Mouse (Mus musculus) liver, embryonic 11.5 days (tissue): ENCODE data around the gene Amdhd1. TPM values are rescaled to one million over a fixed set of nuclear protein-coding genes. Genes with fewer than 3 reads are reported as not detected.

Experiments
- ATAC-seq: fragments of 200-750 bp; cut with Nextera tagmentation; replicated peaks from 2 replicates; pipeline ENCODE4 v1.8.0; 2017; ENCODE audit warnings: moderate number of reproducible peaks, mild to moderate bottlenecking, moderate TSS enrichment, moderate library complexity; ENCODE audit not compliant: low FRiP score
- DNase-seq: peaks from one replicate; pipeline ENCODE4 v3.0.0-alpha.2; 2017; ENCODE audit warnings: low spot score
- H3K27ac ChIP-seq: fragments of 300-500 bp; sonication (generic); 2 replicates; pipeline ENCODE4 v1.5.1; 2014; ENCODE audit warnings: mild to moderate bottlenecking, low read depth, low read length, control low read depth
- H3K27me3 ChIP-seq: fragments of 300-500 bp; sonication (generic); replicated peaks from 2 replicates; pipeline ENCODE4 v1.6.1; 2014; ENCODE audit warnings: low read length, mixed read lengths; ENCODE audit not compliant: control insufficient read depth, insufficient read depth
- H3K36me3 ChIP-seq: fragments of 300-500 bp; sonication (generic); 2 replicates; pipeline ENCODE4 v1.6.1; 2014; ENCODE audit warnings: mild to moderate bottlenecking, low read length, moderate library complexity, mixed read lengths; ENCODE audit not compliant: control insufficient read depth, insufficient read depth
- H3K4me1 ChIP-seq: fragments of 300-500 bp; sonication (generic); replicated peaks from 2 replicates; pipeline ENCODE4 v1.6.1; 2014; ENCODE audit warnings: low read length, mixed read lengths; ENCODE audit not compliant: control insufficient read depth, insufficient read depth
- H3K4me2 ChIP-seq: fragments of 300-500 bp; sonication (generic); 2 replicates; pipeline ENCODE4 v1.6.1; 2014; ENCODE audit warnings: mild to moderate bottlenecking, control low read depth, moderate library complexity
- H3K4me3 ChIP-seq: fragments of 300-500 bp; sonication (generic); 2 replicates; pipeline ENCODE4 v1.5.1; 2014; ENCODE audit warnings: low read depth, low read length, control low read depth
- H3K9ac ChIP-seq: fragments of 300-500 bp; sonication (generic); 2 replicates; pipeline ENCODE4 v1.6.1; 2014; ENCODE audit warnings: low read depth, low read length, control low read depth
- H3K9me3 ChIP-seq: fragments of 300-500 bp; sonication (generic); 2 replicates; pipeline ENCODE4 v1.6.1; 2016; ENCODE audit warnings: low read length, inconsistent platforms, mixed read lengths; ENCODE audit not compliant: control insufficient read depth
- WGBS: fragments of 180-500 bp; shearing (Covaris S2); extraction: QIAGEN DNeasy Blood & Tissue Kit; methylation state at CpG from one replicate; pipeline ENCODE4 v1.1.7; 2014; 5-methylcytosine and 5-hydroxymethylcytosine counted together
- polyA plus RNA-seq: library from polyadenylated mRNA; unstranded; fragments of >200 nt; fragmentation: Nextera tagmentation; extraction: Ambion mirVana; gene quantifications from 2 replicates; pipeline ENCODE4 v1.2.1, GENCODE M21; 2014

Gene Amdhd1
- polyA plus RNA-seq, 1 experiment from 2014 or later, result 6.2 TPM

DNA sequence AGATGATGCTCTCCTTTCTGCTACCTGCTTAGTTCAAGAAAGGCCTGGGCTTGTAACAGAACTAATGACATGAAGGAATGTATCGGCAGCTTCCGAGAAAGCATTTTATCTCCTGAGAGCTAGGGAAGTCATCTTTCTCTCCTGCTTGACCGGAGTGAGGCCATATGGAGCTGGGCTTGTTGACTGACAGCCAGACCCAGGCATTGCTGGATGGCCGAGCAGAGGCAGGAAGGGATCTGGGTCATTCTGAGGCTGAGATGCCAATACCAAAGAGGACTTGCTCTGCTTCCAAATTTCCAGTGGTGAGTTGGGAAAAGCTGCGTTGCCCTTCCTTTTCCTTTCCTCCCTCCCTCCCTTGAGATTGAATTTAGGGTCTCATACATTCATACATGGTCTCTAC, 20.1 kb downstream of the Amdhd1 start:
- no peak overlapping the region for H3K27ac ChIP-seq
- H3K27me3 ChIP-seq, result no peaks in the 10 kb centered on the region
- WGBS, result 74% methylated on average over 5 of the region's 5 CpGs
- no peak for ATAC-seq
- no peak overlapping the region for H3K4me3 ChIP-seq
- no peak overlapping the region for H3K4me2 ChIP-seq
- no peak for DNase-seq
- no peaks in the 10 kb centered on the region for H3K9me3 ChIP-seq
- no peaks in the 10 kb centered on the region for H3K36me3 ChIP-seq
- H3K4me1 ChIP-seq, result no peaks in the 10 kb centered on the region
- no peak overlapping the region for H3K9ac ChIP-seq

DNA sequence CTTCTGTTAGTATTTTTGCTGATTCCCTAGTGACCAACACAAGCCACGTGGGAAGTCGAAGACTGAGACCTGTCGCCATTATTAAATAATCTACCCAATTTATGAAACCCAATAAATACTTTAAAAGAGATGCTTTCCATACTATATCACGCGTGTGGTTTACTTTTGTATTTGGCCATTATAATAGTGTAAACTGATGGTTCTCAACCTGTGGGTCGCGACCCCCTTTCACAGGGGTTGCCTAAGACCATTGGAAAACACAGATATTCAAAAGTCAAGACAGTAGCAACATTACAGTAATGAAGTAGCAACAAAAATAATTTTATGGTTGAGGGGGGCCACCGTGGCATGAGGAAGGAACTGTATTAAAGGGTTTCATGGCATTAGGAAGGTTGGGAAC, 20.7 kb downstream of the Amdhd1 start:
- no peak overlapping the region for H3K4me2 ChIP-seq
- H3K36me3 ChIP-seq, result no peaks in the 10 kb centered on the region
- ATAC-seq (no peak), DNase-seq (no peak)
- H3K27ac ChIP-seq, result no peak overlapping the region
- WGBS, result 83% methylated on average over 8 of the region's 8 CpGs
- no peaks in the 10 kb centered on the region for H3K9me3 ChIP-seq
- H3K9ac ChIP-seq, result no peak overlapping the region
- H3K4me1 ChIP-seq, result no peaks in the 10 kb centered on the region
- H3K27me3 ChIP-seq, result no peaks in the 10 kb centered on the region
- no peak overlapping the region for H3K4me3 ChIP-seq

GRCm38 (mm10) chr10:93518620-93519019, 21.2 kb downstream of the Amdhd1 start:
- no peak overlapping the region for H3K27ac ChIP-seq

GRCm38 (mm10) chr10:93518186-93518585, 21.6 kb downstream of the Amdhd1 start:
- H3K4me2 ChIP-seq, result no peak overlapping the region
- no peak overlapping the region for H3K9ac ChIP-seq
- H3K4me1 ChIP-seq, result no peaks in the 10 kb centered on the region
- 0 out of 2 replicates have a peak, but pooled peaks have one; percentile 23 for ATAC-seq
- no peaks in the 10 kb centered on the region for H3K9me3 ChIP-seq
- H3K4me3 ChIP-seq, result no peak overlapping the region
- no peak overlapping the region for H3K27ac ChIP-seq
- no peak for DNase-seq
- WGBS, result 78% methylated on average over 4 of the region's 4 CpGs
- no peaks in the 10 kb centered on the region for H3K27me3 ChIP-seq
- H3K36me3 ChIP-seq, result no peaks in the 10 kb centered on the region

More at GRCm38 (mm10) chr10:93518620-93519019, 21.2 kb downstream of the Amdhd1 start:
- no peak overlapping the region for H3K4me2 ChIP-seq
- no peaks in the 10 kb centered on the region for H3K27me3 ChIP-seq
- no peaks in the 10 kb centered on the region for H3K4me1 ChIP-seq
- no peaks in the 10 kb centered on the region for H3K36me3 ChIP-seq
- ATAC-seq, result no peak
- no peak for DNase-seq
- no peak overlapping the region for H3K4me3 ChIP-seq
- no peak overlapping the region for H3K9ac ChIP-seq
- 67% methylated on average over 2 of the region's 2 CpGs for WGBS
- H3K9me3 ChIP-seq, result no peaks in the 10 kb centered on the region

GRCm38 (mm10) chr10:93517754-93518153, 22.1 kb downstream of the Amdhd1 start:
- Histone ChIP-seq H3K9ac (no peak overlapping the region), H3K4me2 (no peak overlapping the region), H3K27me3 (no peaks in the 10 kb centered on the region), H3K9me3 (no peaks in the 10 kb centered on the region), H3K27ac (no peak overlapping the region), H3K4me1 (no peaks in the 10 kb centered on the region), H3K36me3 (no peaks in the 10 kb centered on the region), H3K4me3 (no peak overlapping the region)
- ATAC-seq (peak; percentile 77), DNase-seq (no peak)
- WGBS, result 42% methylated on average over 4 of the region's 4 CpGs

GRCm38 (mm10) chr10:93515927-93516326, 23.9 kb downstream of the Amdhd1 start:
- 77% methylated on average over 12 of the region's 12 CpGs for WGBS
- H3K27ac ChIP-seq, result no peak overlapping the region

GRCm38 (mm10) chr10:93515419-93515818, 24.4 kb downstream of the Amdhd1 start:
- no peak for ATAC-seq

More at GRCm38 (mm10) chr10:93515927-93516326, 23.9 kb downstream of the Amdhd1 start:
- no peaks in the 10 kb centered on the region for H3K36me3 ChIP-seq
- H3K27me3 ChIP-seq, result no peaks in the 10 kb centered on the region
- ATAC-seq, result no peak
- no peak overlapping the region for H3K9ac ChIP-seq
- DNase-seq, result no peak
- H3K4me3 ChIP-seq, result no peak overlapping the region
- H3K4me1 ChIP-seq, result no peaks in the 10 kb centered on the region
- H3K4me2 ChIP-seq, result no peak overlapping the region
- no peaks in the 10 kb centered on the region for H3K9me3 ChIP-seq

GRCm38 (mm10) chr10:93509532-93510153, 30.2 kb downstream of the Amdhd1 start:
- DNase-seq, result no peak
- H3K9me3 ChIP-seq, result no peaks in the 10 kb centered on the region
- no peak overlapping the region for H3K4me2 ChIP-seq
- H3K4me3 ChIP-seq, result no peak overlapping the region
- 81% methylated on average over 15 of the region's 15 CpGs for WGBS
- no peaks in the 10 kb centered on the region for H3K27me3 ChIP-seq
- no peak overlapping the region for H3K9ac ChIP-seq
- H3K4me1 ChIP-seq, result no peaks in the 10 kb centered on the region
- no peaks in the 10 kb centered on the region for H3K36me3 ChIP-seq
- no peak overlapping the region for H3K27ac ChIP-seq
- ATAC-seq, result no peak

More at GRCm38 (mm10) chr10:93515419-93515818, 24.4 kb downstream of the Amdhd1 start:
- H3K4me2 ChIP-seq, result no peak overlapping the region
- H3K9ac ChIP-seq, result no peak overlapping the region
- no peak overlapping the region for H3K27ac ChIP-seq
- WGBS, result 40% methylated on average over 1 of the region's 1 CpGs
- H3K36me3 ChIP-seq, result no peaks in the 10 kb centered on the region
- H3K9me3 ChIP-seq, result no peaks in the 10 kb centered on the region
- H3K27me3 ChIP-seq, result no peaks in the 10 kb centered on the region
- no peak overlapping the region for H3K4me3 ChIP-seq
- H3K4me1 ChIP-seq, result no peaks in the 10 kb centered on the region
- no peak for DNase-seq

GRCm38 (mm10) chr10:93508383-93508970, 31.4 kb downstream of the Amdhd1 start:
- no peak overlapping the region for H3K27ac ChIP-seq
- WGBS, result 83% methylated on average over 7 of the region's 7 CpGs
- no peak overlapping the region for H3K4me3 ChIP-seq
- no peak for DNase-seq
- no peaks in the 10 kb centered on the region for H3K27me3 ChIP-seq
- no peak for ATAC-seq
- no peaks in the 10 kb centered on the region for H3K4me1 ChIP-seq
- no peaks in the 10 kb centered on the region for H3K9me3 ChIP-seq
- no peak overlapping the region for H3K4me2 ChIP-seq
- no peak overlapping the region for H3K9ac ChIP-seq
- no peaks in the 10 kb centered on the region for H3K36me3 ChIP-seq
